Mouse (Mus musculus): ENCODE results near the gene Enox1. TPM values are rescaled to one million over a fixed set of nuclear protein-coding genes. Genes with fewer than 3 reads are reported as not detected.

Enox1 gene
- total RNA-seq, 2 experiments from 2014 or later = not detected

DNA sequence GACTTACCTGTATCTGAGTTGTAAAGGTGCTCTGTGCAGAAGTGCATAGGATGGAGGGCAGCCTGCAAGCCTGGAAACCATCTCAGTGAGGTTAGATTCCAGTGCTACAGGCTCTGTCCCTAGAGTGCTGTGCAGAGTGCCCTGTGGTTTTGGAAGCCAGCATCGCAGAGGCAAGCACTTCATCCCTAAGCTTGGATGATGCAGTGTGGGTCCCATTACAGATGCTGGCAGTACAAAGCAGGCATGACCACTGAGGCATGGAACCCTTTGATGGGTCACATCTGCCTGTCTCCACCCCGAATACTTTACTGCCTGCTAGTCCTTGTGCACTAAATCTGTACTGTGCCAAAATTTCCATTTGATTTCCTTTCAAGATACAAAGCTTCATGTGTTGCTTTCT lies 33.6 kb downstream of the Enox1 start:
- ATAC-seq (replicated peaks; ENCODE audit: low FRiP score, poor library complexity, severe bottlenecking) = no peak

GRCm38 (mm10) chr14:77195314-77196020 lies 38.9 kb downstream of the Enox1 start:
- ATAC-seq (replicated peaks; ENCODE audit: low FRiP score, poor library complexity, severe bottlenecking) = no peak

- no peak for ATAC-seq (replicated peaks; ENCODE audit: low FRiP score, poor library complexity, severe bottlenecking)
Observed at GRCm38 (mm10) chr14:77196246-77196645, 39.7 kb downstream of the Enox1 start.

GRCm38 (mm10) chr14:77197414-77197915 lies 40.9 kb downstream of the Enox1 start:
- ATAC-seq (replicated peaks; ENCODE audit: low FRiP score, poor library complexity, severe bottlenecking) = no peak

DNA sequence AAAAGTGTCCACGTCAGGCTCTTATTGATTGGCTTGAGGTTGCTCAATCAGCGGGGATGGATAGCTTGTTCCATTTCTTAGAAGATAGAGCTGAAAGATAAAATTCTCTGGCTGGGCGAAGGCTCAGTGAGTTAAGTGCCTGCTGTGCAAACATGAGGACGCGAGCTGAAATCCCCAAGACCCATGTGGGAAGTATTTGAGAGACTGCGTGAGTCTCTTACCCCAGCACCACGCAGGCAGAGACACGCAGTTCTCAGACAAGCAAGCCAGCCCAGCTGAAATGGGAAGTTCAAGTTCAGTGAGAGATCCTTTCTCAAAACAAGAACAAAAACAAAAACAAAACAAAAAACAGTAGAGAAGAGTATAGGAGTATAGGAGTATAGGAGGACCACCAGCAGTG lies 54.3 kb downstream of the Enox1 start:
- no peak for ATAC-seq (replicated peaks; ENCODE audit: low FRiP score, poor library complexity, severe bottlenecking)

GRCm38 (mm10) chr14:77213210-77213609 lies 56.6 kb downstream of the Enox1 start:
- ATAC-seq (replicated peaks; ENCODE audit: low FRiP score, poor library complexity, severe bottlenecking) = no peak

DNA sequence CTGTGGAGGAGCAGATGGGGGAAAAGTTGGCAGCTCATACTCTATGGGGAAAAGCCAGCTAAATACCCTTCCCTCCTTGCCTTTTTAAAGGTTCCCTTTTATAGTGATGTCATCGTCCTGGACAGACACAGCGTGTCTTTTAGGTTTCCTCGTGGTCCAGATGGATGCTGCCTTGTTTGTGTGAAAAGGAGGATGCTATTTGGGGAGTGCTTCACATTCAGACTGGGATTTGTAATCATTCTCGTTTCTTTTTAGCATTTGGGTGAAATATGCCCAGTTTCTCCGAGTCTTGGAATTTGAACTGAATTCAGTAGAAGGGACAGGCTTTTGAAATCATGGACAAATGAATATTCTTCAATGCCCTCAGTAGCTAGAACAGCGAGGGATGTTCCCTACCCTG lies 58.3 kb downstream of the Enox1 start:
- ATAC-seq (replicated peaks; ENCODE audit: low FRiP score, poor library complexity, severe bottlenecking) = no peak

- ATAC-seq (replicated peaks; ENCODE audit: low FRiP score, poor library complexity, severe bottlenecking) = no peak
Observed at GRCm38 (mm10) chr14:77225346-77225745, 68.8 kb downstream of the Enox1 start.

DNA sequence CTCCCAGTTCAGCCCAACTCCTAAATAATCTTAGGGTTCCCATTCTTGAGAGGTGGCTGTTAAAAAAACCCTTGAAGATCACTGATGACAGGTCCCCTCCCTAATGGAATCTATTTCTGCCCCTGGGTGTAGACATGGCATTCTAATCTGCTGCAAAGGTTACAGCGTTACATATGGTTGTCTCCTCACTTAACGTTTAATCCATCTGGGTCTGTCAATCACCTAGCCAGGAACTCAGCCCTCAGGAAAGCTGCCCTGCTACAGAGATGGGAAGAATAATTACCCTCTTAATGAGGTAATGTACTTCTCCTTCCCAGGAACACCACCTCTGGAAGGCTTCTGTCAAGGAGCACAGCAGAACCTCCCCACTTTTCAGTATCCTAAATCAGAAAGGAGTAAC lies 82.2 kb downstream of the Enox1 start:
- no peak for ATAC-seq (replicated peaks; ENCODE audit: low FRiP score, poor library complexity, severe bottlenecking)

DNA sequence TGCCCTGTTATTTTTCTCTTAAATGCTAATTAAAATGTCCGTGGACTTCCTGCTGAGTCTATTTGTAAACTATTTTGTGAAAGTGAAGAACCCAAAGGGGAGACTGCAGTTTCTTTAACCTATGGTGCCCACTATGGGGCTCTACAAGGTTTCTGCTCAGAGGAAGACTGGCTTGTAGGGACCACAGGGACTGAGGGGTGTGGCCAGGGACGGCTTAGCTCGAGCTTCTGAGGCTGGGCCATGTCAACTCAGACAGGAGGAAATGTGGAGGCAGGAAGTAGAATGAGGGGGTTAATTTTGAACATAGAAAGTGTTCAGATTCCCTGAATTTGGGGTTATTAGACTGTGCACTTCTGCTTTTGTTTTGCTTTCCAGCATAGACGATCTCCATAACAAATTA lies 82.8 kb downstream of the Enox1 start:
- ATAC-seq (replicated peaks; ENCODE audit: low FRiP score, poor library complexity, severe bottlenecking) = no peak

DNA sequence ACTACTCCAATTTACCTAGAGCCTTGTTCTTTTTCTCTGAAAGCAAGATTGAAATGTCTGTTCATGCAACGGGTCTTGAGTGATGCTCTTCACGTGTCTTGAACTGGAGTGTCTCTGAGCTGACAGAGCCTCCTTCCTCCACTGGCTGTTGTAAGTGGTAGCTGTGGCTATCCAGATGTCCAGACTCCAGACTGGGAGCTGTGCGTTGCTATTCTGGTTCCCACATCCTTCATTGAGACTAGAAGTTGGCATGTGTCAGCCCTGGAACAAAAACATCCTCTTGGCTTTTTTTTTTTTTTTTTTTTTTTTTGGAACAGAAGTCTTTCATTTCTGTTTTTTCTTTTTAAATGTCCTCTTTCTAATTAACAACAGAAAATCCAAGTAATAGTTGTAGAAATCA lies 90.4 kb downstream of the Enox1 start:
- no peak for ATAC-seq (replicated peaks; ENCODE audit: low FRiP score, poor library complexity, severe bottlenecking)

DNA sequence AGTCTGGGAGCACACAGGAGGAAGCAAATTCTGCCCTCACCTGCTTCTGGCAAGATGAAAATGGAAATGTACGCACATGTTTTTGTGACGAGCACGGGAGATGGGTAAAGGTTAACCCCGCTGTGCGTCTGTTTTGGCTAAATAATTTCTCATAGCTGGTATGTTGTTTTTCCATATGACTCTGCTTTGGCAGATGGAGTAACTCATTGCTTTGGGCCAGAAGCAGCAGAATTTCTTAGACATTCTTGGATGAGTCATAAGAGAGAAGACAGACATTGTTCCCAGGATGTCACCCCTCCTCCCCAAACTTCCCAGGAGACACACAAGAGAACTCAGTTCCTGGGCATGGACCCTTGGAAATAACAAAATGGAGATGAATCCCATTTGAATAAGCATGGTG lies 91.9 kb downstream of the Enox1 start:
- no peak for ATAC-seq (replicated peaks; ENCODE audit: low FRiP score, poor library complexity, severe bottlenecking)

GRCm38 (mm10) chr14:77248946-77249345 lies 92.4 kb downstream of the Enox1 start:
- ATAC-seq (replicated peaks; ENCODE audit: low FRiP score, poor library complexity, severe bottlenecking) = no peak

DNA sequence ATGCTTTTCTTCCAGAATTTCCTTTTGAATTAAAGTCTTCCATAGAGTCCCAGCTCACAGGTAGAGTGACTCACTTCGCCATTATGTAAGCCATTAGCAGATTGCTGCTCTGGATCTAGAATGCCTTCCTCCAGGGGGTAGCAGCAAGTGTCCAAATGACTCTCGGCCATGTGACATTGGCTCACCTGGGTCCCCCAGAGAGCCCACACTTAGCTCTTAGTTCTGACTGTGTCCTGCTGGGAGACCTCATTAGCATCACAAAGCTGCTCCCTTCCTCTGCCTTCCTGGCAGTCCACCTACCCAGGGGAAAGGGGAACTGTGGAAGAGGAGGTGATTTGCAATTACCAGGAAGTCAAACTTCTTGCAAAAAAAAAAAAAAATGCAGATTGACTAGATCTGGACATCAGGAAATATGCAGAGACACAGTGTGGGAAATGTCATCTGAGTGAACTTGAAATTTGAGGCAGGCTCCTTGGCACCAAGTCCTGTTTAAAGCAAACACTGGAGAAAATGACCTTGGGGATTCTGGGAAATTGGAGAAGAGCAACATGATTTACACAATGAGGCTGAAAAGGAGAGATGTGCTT lies 94.2 kb downstream of the Enox1 start:
- ATAC-seq (replicated peaks; ENCODE audit: low FRiP score, poor library complexity, severe bottlenecking) = no peak

DNA sequence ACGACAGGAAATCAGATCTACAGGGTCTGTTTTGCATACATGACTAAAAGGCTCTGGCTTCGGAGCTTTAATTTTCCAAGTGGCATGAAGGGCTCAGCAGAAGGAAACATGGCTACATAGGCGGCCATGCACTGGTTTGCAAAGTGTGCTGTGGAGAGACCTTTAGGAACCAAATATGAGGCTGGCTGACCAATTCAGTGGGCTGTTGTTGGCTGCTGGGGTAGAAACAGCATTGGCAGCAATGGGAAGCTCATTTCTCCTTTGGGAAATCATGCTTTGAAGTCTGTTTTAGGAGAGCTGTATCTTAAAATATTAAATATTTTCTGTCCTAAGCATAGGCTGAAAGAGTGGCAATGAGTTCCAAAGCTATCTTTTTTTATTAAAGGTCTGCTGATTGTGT lies 98.6 kb downstream of the Enox1 start:
- ATAC-seq (replicated peaks; ENCODE audit: low FRiP score, poor library complexity, severe bottlenecking) = no peak

GRCm38 (mm10) chr14:77255711-77256110 lies 99.1 kb downstream of the Enox1 start:
- no peak for ATAC-seq (replicated peaks; ENCODE audit: low FRiP score, poor library complexity, severe bottlenecking)

DNA sequence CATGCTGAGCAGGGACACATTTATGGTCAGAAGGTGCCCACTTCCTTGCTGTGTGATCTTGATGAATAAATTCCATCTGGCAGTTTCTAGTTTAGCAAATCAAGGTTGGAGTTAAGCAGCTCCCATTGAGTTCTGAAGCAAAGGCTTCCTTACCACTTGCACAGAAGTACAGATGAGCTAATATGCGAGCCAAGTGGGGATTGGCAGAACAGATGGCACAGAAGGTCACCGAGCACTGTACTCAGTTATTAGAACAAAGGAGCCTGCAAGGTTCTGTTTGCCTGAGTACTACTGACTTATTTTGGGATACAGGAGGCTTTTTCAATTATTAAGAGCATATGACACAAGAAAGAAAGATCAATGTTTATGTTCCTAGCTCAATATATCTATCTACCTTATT lies 100.4 kb downstream of the Enox1 start:
- no peak for ATAC-seq (replicated peaks; ENCODE audit: low FRiP score, poor library complexity, severe bottlenecking)

DNA sequence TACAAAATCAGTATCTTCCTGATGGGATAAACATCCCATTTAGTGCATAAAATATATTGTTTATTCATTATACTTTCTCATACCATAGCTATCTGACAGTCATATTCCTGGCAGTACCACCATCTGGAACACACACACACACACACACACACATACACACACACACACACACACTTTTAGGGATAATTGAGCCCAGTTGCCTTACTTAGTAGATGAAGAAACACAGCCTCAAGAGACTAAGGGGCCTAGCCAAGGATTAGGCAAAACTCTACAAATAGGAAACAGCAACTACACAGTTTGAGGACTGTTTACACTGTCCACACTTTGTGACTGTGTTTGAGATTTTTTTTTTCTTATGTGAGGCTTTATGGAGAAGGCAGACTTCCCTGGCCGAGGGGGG lies 100.9 kb downstream of the Enox1 start:
- ATAC-seq (replicated peaks; ENCODE audit: low FRiP score, poor library complexity, severe bottlenecking) = no peak

DNA sequence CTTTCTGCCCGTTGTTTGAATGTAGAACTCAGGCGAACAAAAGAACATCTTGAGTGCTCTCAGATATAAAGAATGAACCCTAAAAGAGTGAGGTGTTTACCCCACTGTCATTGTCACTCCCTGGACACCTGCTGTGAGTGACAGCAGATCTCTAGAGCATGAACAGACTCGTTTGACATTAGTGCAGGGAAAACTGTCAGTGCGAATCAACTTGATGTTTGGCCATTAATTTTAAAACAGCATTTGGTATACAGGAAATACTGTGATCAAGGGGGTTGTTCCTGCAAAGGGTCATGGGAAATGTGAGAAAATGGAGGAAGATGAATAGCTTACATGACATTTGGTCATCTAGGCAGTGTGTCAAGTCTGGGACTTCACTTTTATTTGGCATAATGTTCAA lies 101.6 kb downstream of the Enox1 start:
- ATAC-seq (replicated peaks; ENCODE audit: low FRiP score, poor library complexity, severe bottlenecking) = no peak

- ATAC-seq (replicated peaks; ENCODE audit: low FRiP score, poor library complexity, severe bottlenecking) = no peak
Observed at GRCm38 (mm10) chr14:77259686-77260085, 103.1 kb downstream of the Enox1 start.

DNA sequence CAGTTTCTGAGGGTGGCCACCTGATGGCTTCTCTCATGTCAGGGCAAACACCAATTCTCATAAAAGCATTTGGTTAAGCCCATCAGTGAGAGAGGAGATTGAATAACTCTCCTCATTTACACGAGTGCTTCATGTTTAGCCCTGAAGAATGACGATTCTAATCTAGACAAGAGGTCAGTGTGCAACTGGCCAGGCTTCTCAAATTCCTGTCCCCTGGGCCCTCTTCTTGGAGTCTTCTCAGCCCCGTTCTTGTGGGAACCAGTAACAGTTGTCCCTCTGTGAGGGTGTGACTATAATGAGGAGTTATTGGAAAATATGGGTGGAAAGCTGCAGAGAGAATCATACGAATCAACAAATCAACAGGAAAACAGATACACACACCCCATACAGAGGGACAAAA lies 103.5 kb downstream of the Enox1 start:
- ATAC-seq (replicated peaks; ENCODE audit: low FRiP score, poor library complexity, severe bottlenecking) = no peak
